Mouse (Mus musculus) CD4-positive, CD25-positive, alpha-beta regulatory T cell (primary cell): ENCODE data around the gene Tbkbp1. TPM values are rescaled to one million over a fixed set of nuclear protein-coding genes. Genes with fewer than 3 reads are reported as not detected.

Experiments used
- polyA plus RNA-seq: library from polyadenylated mRNA; unstranded; fragments of 100-300 nt; shearing (Covaris generic); gene quantifications from one replicate; pipeline ENCODE4 v1.2.1, GENCODE M21; 2017

Gene Tbkbp1
- polyA plus RNA-seq: 0.16 TPM

DNA sequence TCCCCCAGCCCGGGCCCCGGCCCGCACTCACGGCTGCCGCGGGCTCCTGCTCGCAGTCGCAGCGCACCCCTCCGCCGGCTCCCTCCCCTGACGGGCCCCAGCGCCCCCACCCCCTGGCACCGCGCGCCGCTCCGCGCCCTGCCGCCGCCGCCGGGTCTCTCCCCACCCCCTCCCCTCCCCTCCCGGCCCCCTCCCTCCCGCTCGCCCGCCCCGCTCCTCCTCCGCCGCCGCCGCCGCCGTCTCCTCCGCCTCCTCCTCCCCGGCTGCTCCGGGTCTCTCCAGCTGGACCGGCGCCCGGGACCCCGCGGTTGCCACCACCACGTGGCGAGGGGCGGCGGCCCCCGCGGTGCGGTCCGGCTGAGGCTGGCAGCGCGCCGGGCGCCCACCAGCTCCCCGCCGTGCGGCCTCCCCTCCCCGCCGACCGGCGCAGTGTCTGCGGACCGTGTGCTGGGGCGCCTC is at the start of gene Tbkbp1:
Gene Tbkbp1, minus strand, starts transcription at position 153 of the 459 bp plus-strand sequence.

GRCm38 (mm10) chr11:97187764-97188642 is 36.7 kb upstream of the Tbkbp1 start, which contains the start of gene Kpnb1:
Gene Kpnb1 (minus strand): TSS chr11:97187881.

GRCm38 (mm10) chr11:97114671-97115601 is 36.4 kb downstream of the Tbkbp1 start, which contains the start of gene Tbx21:
Gene Tbx21 (minus strand): TSS chr11:97115331.

Other genes with a start within 250 kb of the Tbkbp1 start
- gene Cdk5rap3, start 235.0 kb downstream of the Tbkbp1 start, polyA plus RNA-seq: 78.6 TPM
- gene Prr15l, start 223.4 kb downstream of the Tbkbp1 start, polyA plus RNA-seq: 0.13 TPM
- gene Pnpo, start 207.5 kb downstream of the Tbkbp1 start, polyA plus RNA-seq: 40.8 TPM
- gene Sp2, start 168.5 kb downstream of the Tbkbp1 start, polyA plus RNA-seq: 76.0 TPM
- gene Sp6, start 138.1 kb downstream of the Tbkbp1 start, polyA plus RNA-seq: 29.5 TPM
- 14.4 TPM for gene Scrn2, start 121.6 kb downstream of the Tbkbp1 start, polyA plus RNA-seq
- 0.22 TPM for gene Lrrc46, start 110.1 kb downstream of the Tbkbp1 start, polyA plus RNA-seq
- gene Mrpl10, start 109.9 kb downstream of the Tbkbp1 start, polyA plus RNA-seq: 84.8 TPM
- gene Osbpl7, start 100.9 kb downstream of the Tbkbp1 start, polyA plus RNA-seq: 35.0 TPM
- gene Tbx21, start 36.2 kb downstream of the Tbkbp1 start, polyA plus RNA-seq: 9.6 TPM
- 33.1 TPM for gene Kpnb1, start 36.4 kb upstream of the Tbkbp1 start, polyA plus RNA-seq
- gene Npepps, start 129.1 kb upstream of the Tbkbp1 start, polyA plus RNA-seq: 44.2 TPM
- 26.0 TPM for gene Mrpl45, start 164.2 kb upstream of the Tbkbp1 start, polyA plus RNA-seq
- gene Gpr179, start 200.6 kb upstream of the Tbkbp1 start, polyA plus RNA-seq: 0.20 TPM
- 1.2 TPM for gene Socs7, start 211.1 kb upstream of the Tbkbp1 start, polyA plus RNA-seq